Mouse (Mus musculus) bone marrow macrophage, adult 2 months (primary cell): Measurements from ENCODE around the gene Rsph9.

Source experiments
- CTCF ChIP-seq: IDR thresholded peaks from 2 replicates; pipeline ENCODE4 v1.5.1; 2012; ENCODE audit warnings: low read depth, mild to moderate bottlenecking, low read length, moderate library complexity
- POLR2A ChIP-seq: IDR thresholded peaks from 2 replicates; pipeline ENCODE4 v1.6.1; 2012; ENCODE audit warnings: mild to moderate bottlenecking, low read depth, low read length, borderline replicate concordance

- TF ChIP-seq POLR2A (no peak), CTCF (no peak)
Measured at GRCm38 (mm10) chr17:46079037-46079436, 65.0 kb downstream of the Rsph9 start.
